Mouse (Mus musculus) CH12.LX (cell line): ENCODE data around the gene Trip4. TPM values are rescaled to one million over a fixed set of nuclear protein-coding genes. Genes with fewer than 3 reads are reported as not detected.

Experiments used
- DNase-seq: peaks from one replicate; pipeline ENCODE4 v3.0.0-alpha.2; 2013; ENCODE audit errors: extremely low read depth
- H3K27ac ChIP-seq: 2 replicates; pipeline ENCODE4 v1.5.1; 2012; ENCODE audit warnings: low read depth, mild to moderate bottlenecking, control low read depth, moderate library complexity; ENCODE audit not compliant: insufficient read depth
- H3K27me3 ChIP-seq: replicated peaks from 2 replicates; pipeline ENCODE3; 2012; ENCODE audit warnings: inconsistent platforms
- H3K36me3 ChIP-seq, 2 experiments: replicated peaks in 1 of 2; 2 replicates each; pipeline versions ENCODE3 to v1.6.1; 2012; ENCODE audit warnings: inconsistent platforms in 1 of 2, low read length in 1 of 2, mild to moderate bottlenecking in 1 of 2, mixed read lengths in 1 of 2, moderate library complexity in 1 of 2; ENCODE audit not compliant: control insufficient read depth in 1 of 2, insufficient read depth in 1 of 2
- H3K4me1 ChIP-seq, 2 experiments: 2 replicates each; pipeline ENCODE4 v1.6.1; 2012; ENCODE audit warnings: inconsistent platforms in 1 of 2, moderate library complexity in 1 of 2; ENCODE audit not compliant: insufficient read depth in 2 of 2, control insufficient read depth in 1 of 2
- H3K4me2 ChIP-seq: 2 replicates; pipeline ENCODE4 v1.6.1; 2012; ENCODE audit warnings: low read depth, mild to moderate bottlenecking, control low read depth; ENCODE audit not compliant: poor library complexity, insufficient read depth, severe bottlenecking
- H3K4me3 ChIP-seq, 3 experiments: fragments of 150-350 bp in 1 of 3; sonication (generic) in 1 of 3; replicated peaks in 1 of 3; 2 replicates each; pipeline versions ENCODE3 to v1.5.1; 2011 to 2012; ENCODE audit warnings: low read depth in 2 of 3, low read length in 2 of 3, mild to moderate bottlenecking in 2 of 3, moderate library complexity in 2 of 3, control low read depth in 1 of 3, improper control_type of control experiment in 1 of 3, inconsistent platforms in 1 of 3, mixed read lengths in 1 of 3; ENCODE audit not compliant: poor library complexity in 1 of 3
- H3K79me2 ChIP-seq: replicated peaks from 2 replicates; pipeline ENCODE4 v1.6.1; 2012; ENCODE audit warnings: mild to moderate bottlenecking, moderate library complexity; ENCODE audit not compliant: control insufficient read depth, poor library complexity, insufficient read depth, severe bottlenecking; ENCODE audit errors: extremely low read depth
- H3K9ac ChIP-seq: 2 replicates; pipeline ENCODE4 v1.6.1; 2012; ENCODE audit warnings: low read depth, mild to moderate bottlenecking, control low read depth, moderate library complexity; ENCODE audit not compliant: insufficient read depth
- H3K9me3 ChIP-seq: replicated peaks from 2 replicates; pipeline ENCODE3; 2012; ENCODE audit warnings: low read length, inconsistent platforms, mixed read lengths
- CHD1 ChIP-seq: IDR thresholded peaks from 2 replicates; pipeline ENCODE4 v1.6.1; 2012; ENCODE audit warnings: low read depth, low read length, improper control_type of control experiment, inconsistent platforms
- CHD2 ChIP-seq: IDR thresholded peaks from 2 replicates; pipeline ENCODE4 v1.6.1; 2011; ENCODE audit warnings: low read length, improper control_type of control experiment
- CTCF ChIP-seq, 2 experiments: IDR thresholded peaks in 1 of 2; conservative IDR thresholded peaks in 1 of 2; 2 replicates each; pipeline ENCODE4 v1.5.1; 2011 to 2012; ENCODE audit warnings: low read depth in 2 of 2, low read length in 2 of 2, improper control_type of control experiment in 1 of 2, inconsistent platforms in 1 of 2, mild to moderate bottlenecking in 1 of 2, moderate library complexity in 1 of 2
- ELF1 ChIP-seq: IDR thresholded peaks from 2 replicates; pipeline ENCODE4 v1.6.1; 2014; ENCODE audit warnings: low read depth, mild to moderate bottlenecking, inconsistent platforms, low read length, improper control_type of control experiment
- EP300 ChIP-seq: IDR thresholded peaks from 2 replicates; pipeline ENCODE4 v1.6.1; 2011; ENCODE audit warnings: low read length, improper control_type of control experiment
- ETS1 ChIP-seq: conservative IDR thresholded peaks from 2 replicates; pipeline ENCODE4 v1.6.1; 2012; ENCODE audit warnings: low read depth, mild to moderate bottlenecking, inconsistent platforms, low read length, improper control_type of control experiment, moderate library complexity
- GABPA ChIP-seq: IDR thresholded peaks from 2 replicates; pipeline ENCODE4 v1.6.1; 2012; ENCODE audit warnings: low read depth, low read length, improper control_type of control experiment, inconsistent platforms; ENCODE audit not compliant: insufficient replicate concordance
- HCFC1 ChIP-seq: IDR thresholded peaks from 2 replicates; pipeline ENCODE4 v1.6.1; 2012; ENCODE audit warnings: low read depth, mild to moderate bottlenecking, inconsistent platforms, low read length, improper control_type of control experiment
- IRF4 ChIP-seq: IDR thresholded peaks from 2 replicates; pipeline ENCODE4 v1.6.1; 2014; ENCODE audit warnings: low read depth, mild to moderate bottlenecking, inconsistent platforms, low read length, improper control_type of control experiment
- KAT2A ChIP-seq: IDR thresholded peaks from 2 replicates; pipeline ENCODE4 v1.6.1; 2012; ENCODE audit warnings: low read length, improper control_type of control experiment, inconsistent platforms; ENCODE audit not compliant: insufficient replicate concordance
- MAZ ChIP-seq: IDR thresholded peaks from 2 replicates; pipeline ENCODE4 v1.6.1; 2012; ENCODE audit warnings: low read depth, mild to moderate bottlenecking, inconsistent platforms, low read length, improper control_type of control experiment, moderate library complexity
- MXI1 ChIP-seq: IDR thresholded peaks from 2 replicates; pipeline ENCODE4 v1.6.1; 2011; ENCODE audit warnings: mild to moderate bottlenecking, low read depth, low read length, improper control_type of control experiment
- MYC ChIP-seq: IDR thresholded peaks from 2 replicates; pipeline ENCODE4 v1.6.1; 2011; ENCODE audit warnings: low read depth, mild to moderate bottlenecking, improper control_type of control experiment, low read length
- PAX5 ChIP-seq: IDR thresholded peaks from 2 replicates; pipeline ENCODE4 v1.6.1; 2012; ENCODE audit warnings: low read length, inconsistent platforms, mixed read lengths
- POLR2AphosphoS2 ChIP-seq: IDR thresholded peaks from 2 replicates; pipeline ENCODE4 v1.6.1; 2011; ENCODE audit warnings: low read depth, low read length, improper control_type of control experiment
- RAD21 ChIP-seq: IDR thresholded peaks from 2 replicates; pipeline ENCODE4 v1.6.1; 2011; ENCODE audit warnings: low read depth, mild to moderate bottlenecking, low read length, improper control_type of control experiment, moderate library complexity
- RCOR1 ChIP-seq: conservative IDR thresholded peaks from 2 replicates; pipeline ENCODE4 v1.6.1; 2012; ENCODE audit warnings: low read depth, mild to moderate bottlenecking, inconsistent platforms, low read length, improper control_type of control experiment
- SMC3 ChIP-seq: IDR thresholded peaks from 2 replicates; pipeline ENCODE4 v1.6.1; 2011; ENCODE audit warnings: low read depth, low read length, improper control_type of control experiment
- TBP ChIP-seq: conservative IDR thresholded peaks from 2 replicates; pipeline ENCODE4 v1.6.1; 2011; ENCODE audit warnings: low read depth, low read length, improper control_type of control experiment
- UBTF ChIP-seq: IDR thresholded peaks from 2 replicates; pipeline ENCODE4 v1.6.1; 2012; ENCODE audit warnings: low read depth, mild to moderate bottlenecking, inconsistent platforms, low read length, improper control_type of control experiment, moderate library complexity
- USF2 ChIP-seq: conservative IDR thresholded peaks from 2 replicates; pipeline ENCODE4 v1.6.1; 2011; ENCODE audit warnings: low read depth, low read length, improper control_type of control experiment
- ZKSCAN1 ChIP-seq: IDR thresholded peaks from 2 replicates; pipeline ENCODE4 v1.6.1; 2012; ENCODE audit warnings: low read depth, inconsistent platforms, low read length, improper control_type of control experiment, borderline replicate concordance
- ZNF384 ChIP-seq: IDR thresholded peaks from 2 replicates; pipeline ENCODE4 v1.6.1; 2012; ENCODE audit warnings: low read depth, low read length, improper control_type of control experiment, inconsistent platforms
- dilution Hi-C: fragments of 300-500 bp; cut with MboI; formaldehyde crosslinking; loops from 2 replicates; pipeline ENCODE4 v1.14.3; 2020; ENCODE audit warnings: low sequenced_read_pairs; ENCODE audit not compliant: extremely low pct_unique_long_range_greater_than_20kb, extremely low pct_ligation_motif_present
- in situ Hi-C: fragments of 300-500 bp; cut with MboI; formaldehyde crosslinking; loops from 3 replicates; pipeline ENCODE4 v1.14.3; 2019; ENCODE audit warnings: low sequenced_read_pairs, low pct_ligation_motif_present, low pct_unique_long_range_greater_than_20kb, mixed read lengths
- polyA plus RNA-seq: library from polyadenylated mRNA; unstranded; fragments of >175 nt; gene quantifications from 2 replicates; pipeline ENCODE4 v1.2.1, GENCODE M21; 2012; ENCODE audit warnings: low read depth; ENCODE audit not compliant: insufficient read length
- total RNA-seq, 2 experiments: library from RNA; depleted of rRNA; stranded (reverse); fragments of 300-350 nt in 1 of 2; fragments of >200 nt in 1 of 2; gene quantifications; 2 replicates each; pipeline ENCODE4 v1.2.3; 2012 to 2014

Gene Trip4
- total and polyA plus RNA-seq, 3 experiments, result 12.0 to 15.4 (median 14.4) TPM

GRCm38 (mm10) chr9:65812841-65813240 is 95.8 kb downstream of the Trip4 start:
- TF ChIP-seq GABPA (no peak), RCOR1 (no peak), CTCF (conservative IDR thresholded peaks at IDR 0.05 in 1 of 2, IDR thresholded peaks at IDR 0.05 in 1 of 2; ENCODE audit: low read depth in 2 of 2, low read length in 2 of 2) (no peak), KAT2A (no peak), PAX5 (no peak), ELF1 (no peak), ZKSCAN1 (no peak), CHD2 (no peak), HCFC1 (no peak), RAD21 (no peak), ETS1 (no peak), UBTF (no peak), EP300 (no peak), IRF4 (no peak), MXI1 (no peak), ZNF384 (no peak)
- TF ChIP-seq, all 38 proteins: peak for 0
- no peak overlapping the region for H3K9ac ChIP-seq
- H3K9me3 ChIP-seq, result no peaks in the 10 kb centered on the region
- H3K27ac ChIP-seq, result no peak overlapping the region
- H3K36me3 ChIP-seq, result peaks cover 0 to 29% of the 10 kb centered on the region in 2 experiments
- in situ Hi-C loops, result no loop called here
- H3K4me3 ChIP-seq, result no peak overlapping the region
- DNase-seq, result no peak
- H3K79me2 ChIP-seq, result peaks cover 22% of the 10 kb centered on the region
- H3K27me3 ChIP-seq, result no peaks in the 10 kb centered on the region
- H3K4me2 ChIP-seq, result no peak overlapping the region
- dilution Hi-C loops, result no loop called here
- no peaks in the 10 kb centered on the region; a peak in 1 of 4 replicates for H3K4me1 ChIP-seq

- TF ChIP-seq USF2, result no peak
- TF ChIP-seq MAZ, result no peak
- TF ChIP-seq ETS1, result no peak
- TF ChIP-seq UBTF, result no peak
- no peak for TF ChIP-seq EP300
- TF ChIP-seq CHD1, result no peak
- no peak for TF ChIP-seq GABPA
- TF ChIP-seq TBP, result no peak
- no peak for TF ChIP-seq POLR2AphosphoS2
- no peak for TF ChIP-seq MYC
- no peak for TF ChIP-seq SMC3
- DNase-seq, result no peak
- dilution Hi-C loops (no loop called here), in situ Hi-C loops (no loop called here)
- Histone ChIP-seq H3K27me3 (no peaks in the 10 kb centered on the region), H3K9me3 (no peaks in the 10 kb centered on the region), H3K4me2 (no peak overlapping the region), H3K9ac (no peak overlapping the region), H3K27ac (no peak overlapping the region), H3K4me1 (no peaks in the 10 kb centered on the region; a peak in 1 of 4 replicates), H3K36me3 (peaks cover 0 to 22% of the 10 kb centered on the region in 2 experiments), H3K4me3 (no peak overlapping the region), H3K79me2 (peaks cover 17% of the 10 kb centered on the region)
Measured at GRCm38 (mm10) chr9:65811784-65812183, 96.8 kb downstream of the Trip4 start.
